8 mouse cellular contexts compared by ENCODE assay signal in the genomic region with DNA sequence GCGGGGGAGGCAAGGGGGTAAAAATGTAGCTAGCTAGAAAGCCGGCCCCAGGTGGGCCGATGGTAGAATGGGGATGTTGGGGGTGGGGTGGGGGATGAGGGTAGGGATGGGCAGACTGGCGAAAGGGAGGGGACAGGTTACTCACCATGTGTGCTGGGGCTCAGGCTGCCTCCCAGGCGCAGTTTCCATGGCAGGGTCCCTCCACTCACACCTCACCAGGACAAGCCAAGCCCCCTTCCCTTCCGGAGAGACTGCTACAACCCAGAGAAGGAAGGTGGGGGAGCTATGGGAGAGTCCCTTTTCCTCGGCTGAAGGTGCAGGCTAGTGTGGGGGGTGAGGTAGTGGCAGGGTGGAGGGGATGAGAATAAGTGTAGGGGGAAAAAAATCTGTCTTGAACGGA. TPM values are rescaled to one million over a fixed set of nuclear protein-coding genes. Genes with fewer than 3 reads are reported as not detected.
DNase-seq lines count a peak whose midpoint lies in the region; ATAC-seq lines count a peak whose summit lies in the region.

No protein-coding gene starts in this region.

- H3K27me3 ChIP-seq in heart, embryonic 15.5 days, result peaks cover 70% of the 10 kb centered on the region
- H3K27me3 ChIP-seq in forebrain, embryonic 13.5 days, result peaks cover 26% of the 10 kb centered on the region
- H3K27me3 ChIP-seq in midbrain, embryonic 11.5 days (ENCODE audit: control insufficient read depth, insufficient read depth, low read length), result peaks cover 34% of the 10 kb centered on the region

- no peak for ATAC-seq in heart, embryonic 15.5 days (replicated peaks; ENCODE audit: insufficient number of reproducible peaks, insufficient read depth, low FRiP score, low read depth)
- peak; percentile 36 for ATAC-seq in forebrain, embryonic 13.5 days
- peak; percentile 36; the same call in 1 of the 2 replicates for ATAC-seq in midbrain, embryonic 11.5 days (ENCODE audit: low FRiP score)
- no peak for ATAC-seq in erythroblast, adult 5-6 weeks (replicated peaks; ENCODE audit: low FRiP score, poor library complexity, severe bottlenecking)

- no peaks in the 10 kb centered on the region for H3K36me3 ChIP-seq in heart, embryonic 15.5 days
- H3K36me3 ChIP-seq in forebrain, embryonic 13.5 days (ENCODE audit: poor library complexity, severe bottlenecking), result peaks cover 11% of the 10 kb centered on the region
- no peaks in the 10 kb centered on the region for H3K36me3 ChIP-seq in midbrain, embryonic 11.5 days (ENCODE audit: control insufficient read depth, insufficient read depth, low read length)

- no peak overlapping the region for H3K9ac ChIP-seq in heart, embryonic 15.5 days
- peak overlapping the region; percentile 87 for H3K9ac ChIP-seq in forebrain, embryonic 13.5 days
- peak overlapping the region; percentile 69 for H3K9ac ChIP-seq in midbrain, embryonic 11.5 days (ENCODE audit: low read length)

- WGBS in heart, embryonic 15.5 days, result 3% methylated on average over 8 of the region's 8 CpGs
- WGBS in forebrain, embryonic 13.5 days, result 0% methylated on average over 8 of the region's 8 CpGs
- under 1% methylated on average over 8 of the region's 8 CpGs for WGBS in midbrain, embryonic 11.5 days

- DNase-seq in heart, adult 9 months (ENCODE audit: low spot score in 2 of 2), result no peak
- peak; percentile 65 for DNase-seq in brain, adult 2 months (ENCODE audit: low read depth, low spot score)
- DNase-seq in midbrain, embryonic 11.5 days (ENCODE audit: low spot score, missing footprints), result peak; percentile 93
- DNase-seq in adrenal gland, postnatal 10 days, result no peak
- no peak for DNase-seq in embryo, embryonic 10 days (ENCODE audit: low spot score)

- no peaks in the 10 kb centered on the region for H3K9me3 ChIP-seq in heart, embryonic 15.5 days (replicated peaks)
- H3K9me3 ChIP-seq in forebrain, embryonic 13.5 days (replicated peaks), result no peaks in the 10 kb centered on the region
- no peaks in the 10 kb centered on the region for H3K9me3 ChIP-seq in midbrain, embryonic 11.5 days (ENCODE audit: control insufficient read depth, low read length)

- no peak overlapping the region for H3K27ac ChIP-seq in heart, embryonic 15.5 days
- H3K27ac ChIP-seq in forebrain, embryonic 13.5 days, result peak overlapping the region; percentile 88
- no peak overlapping the region for H3K27ac ChIP-seq in midbrain, embryonic 11.5 days (ENCODE audit: low read depth, low read length)

- H3K4me1 ChIP-seq in heart, embryonic 15.5 days (replicated peaks), result peaks cover 32% of the 10 kb centered on the region
- H3K4me1 ChIP-seq in forebrain, embryonic 13.5 days, result peaks cover 49% of the 10 kb centered on the region
- H3K4me1 ChIP-seq in midbrain, embryonic 11.5 days (ENCODE audit: control insufficient read depth, insufficient read depth, low read length), result peaks cover 13% of the 10 kb centered on the region

- H3K4me3 ChIP-seq in heart, embryonic 15.5 days, result peak overlapping the region; percentile 63
- peak overlapping the region; percentile 76 for H3K4me3 ChIP-seq in forebrain, embryonic 13.5 days
- peak overlapping the region; percentile 60 for H3K4me3 ChIP-seq in midbrain, embryonic 11.5 days (ENCODE audit: low read depth, low read length)

- H3K4me2 ChIP-seq in heart, embryonic 15.5 days, result peak overlapping the region; percentile 99
- peak overlapping the region; percentile 98 for H3K4me2 ChIP-seq in forebrain, embryonic 13.5 days
- peak overlapping the region; percentile 100 for H3K4me2 ChIP-seq in midbrain, embryonic 11.5 days

RNA-seq across cellular contexts. Expression of gene Jph4, which starts 0.9 kb away (rescaled TPM):
- 0.24 and 0.55 TPM in 2 replicates for polyA plus RNA-seq in heart, embryonic 15.5 days (2015; fragmentation: Nextera tagmentation; extraction: Ambion mirVana)
- polyA plus RNA-seq in forebrain, embryonic 13.5 days (2015; fragmentation: Nextera tagmentation; extraction: Ambion mirVana), result 17.5 and 17.7 TPM in 2 replicates
- polyA plus RNA-seq in midbrain, embryonic 11.5 days (2014; fragmentation: Nextera tagmentation; extraction: Ambion mirVana), result 2.2 and 2.8 TPM in 2 replicates
- not detected in 2 replicates for total RNA-seq in erythroblast, adult 5-6 weeks (2015; ENCODE audit: low replicate concordance)
- not detected in 2 replicates for total RNA-seq in erythroblast, adult 5-6 weeks (2017; ENCODE audit: low replicate concordance)
- 1 to 10 TPM; 4.3 to 7.5 TPM for total RNA-seq in adrenal gland, postnatal 10 days (2021)

RNA-seq across cellular contexts. Expression of gene Ap1g2, which starts 9.5 kb away (rescaled TPM):
- 8.5 and 12.6 TPM in 2 replicates for polyA plus RNA-seq in heart, embryonic 15.5 days (2015; fragmentation: Nextera tagmentation; extraction: Ambion mirVana)
- 9.7 and 9.8 TPM in 2 replicates for polyA plus RNA-seq in forebrain, embryonic 13.5 days (2015; fragmentation: Nextera tagmentation; extraction: Ambion mirVana)
- 9.5 and 10.1 TPM in 2 replicates for polyA plus RNA-seq in midbrain, embryonic 11.5 days (2014; fragmentation: Nextera tagmentation; extraction: Ambion mirVana)
- 1.7 and 5.9 TPM in 2 replicates for total RNA-seq in erythroblast, adult 5-6 weeks (2015; ENCODE audit: low replicate concordance)
- total RNA-seq in erythroblast, adult 5-6 weeks (2017; ENCODE audit: low replicate concordance), result 2.5 and 3.7 TPM in 2 replicates
- total RNA-seq in adrenal gland, postnatal 10 days (2021), result 10 to 100 TPM; 20.0 to 31.3 TPM

RNA-seq across cellular contexts. Expression of gene Thtpa, which starts 21.3 kb away (rescaled TPM):
- polyA plus RNA-seq in heart, embryonic 15.5 days (2015; fragmentation: Nextera tagmentation; extraction: Ambion mirVana), result 13.2 and 15.6 TPM in 2 replicates
- polyA plus RNA-seq in forebrain, embryonic 13.5 days (2015; fragmentation: Nextera tagmentation; extraction: Ambion mirVana), result 39.0 and 42.0 TPM in 2 replicates
- polyA plus RNA-seq in midbrain, embryonic 11.5 days (2014; fragmentation: Nextera tagmentation; extraction: Ambion mirVana), result 22.0 and 22.7 TPM in 2 replicates
- total RNA-seq in erythroblast, adult 5-6 weeks (2015; ENCODE audit: low replicate concordance), result 0.19 and 1.7 TPM in 2 replicates
- 1.4 and 1.6 TPM in 2 replicates for total RNA-seq in erythroblast, adult 5-6 weeks (2017; ENCODE audit: low replicate concordance)
- 10 to 100 TPM; 13.2 to 17.5 TPM for total RNA-seq in adrenal gland, postnatal 10 days (2021)

RNA-seq across cellular contexts. Expression of gene Zfhx2, which starts 23.7 kb away (rescaled TPM):
- 2.6 and 3.6 TPM in 2 replicates for polyA plus RNA-seq in heart, embryonic 15.5 days (2015; fragmentation: Nextera tagmentation; extraction: Ambion mirVana)
- 26.7 and 28.0 TPM in 2 replicates for polyA plus RNA-seq in forebrain, embryonic 13.5 days (2015; fragmentation: Nextera tagmentation; extraction: Ambion mirVana)
- 11.3 and 11.5 TPM in 2 replicates for polyA plus RNA-seq in midbrain, embryonic 11.5 days (2014; fragmentation: Nextera tagmentation; extraction: Ambion mirVana)
- total RNA-seq in erythroblast, adult 5-6 weeks (2015; ENCODE audit: low replicate concordance), result 1.3 and 1.7 TPM in 2 replicates
- total RNA-seq in erythroblast, adult 5-6 weeks (2017; ENCODE audit: low replicate concordance), result 0.34 and 0.42 TPM in 2 replicates
- 1 to 10 TPM; 5.2 to 9.9 TPM for total RNA-seq in adrenal gland, postnatal 10 days (2021)

Comparison
In these comparisons a context has a peak if more than half of its experiments do, and no peak if none do; other contexts are left out.
1. ATAC-seq: peak in forebrain, embryonic 13.5 days (single experiment) and midbrain, embryonic 11.5 days (single experiment); none in heart, embryonic 15.5 days (single experiment) and erythroblast, adult 5-6 weeks (single experiment).
2. DNase-seq: peak in brain, adult 2 months (single experiment) and midbrain, embryonic 11.5 days (single experiment); none in heart, adult 9 months (0 of 2), adrenal gland, postnatal 10 days (single experiment) and embryo, embryonic 10 days (single experiment).
3. Peak in every context shown above with its lines, with median percentiles within 50 percentile points of each other: H3K4me2 ChIP-seq and H3K4me3 ChIP-seq.